Mouse (Mus musculus): ENCODE results near the gene Ddx23. TPM values are rescaled to one million over a fixed set of nuclear protein-coding genes. Genes with fewer than 3 reads are reported as not detected.

Gene Ddx23
- total and polyA plus RNA-seq, 3 experiments, result 27.7 to 84.6 (median 65.5) TPM

DNA sequence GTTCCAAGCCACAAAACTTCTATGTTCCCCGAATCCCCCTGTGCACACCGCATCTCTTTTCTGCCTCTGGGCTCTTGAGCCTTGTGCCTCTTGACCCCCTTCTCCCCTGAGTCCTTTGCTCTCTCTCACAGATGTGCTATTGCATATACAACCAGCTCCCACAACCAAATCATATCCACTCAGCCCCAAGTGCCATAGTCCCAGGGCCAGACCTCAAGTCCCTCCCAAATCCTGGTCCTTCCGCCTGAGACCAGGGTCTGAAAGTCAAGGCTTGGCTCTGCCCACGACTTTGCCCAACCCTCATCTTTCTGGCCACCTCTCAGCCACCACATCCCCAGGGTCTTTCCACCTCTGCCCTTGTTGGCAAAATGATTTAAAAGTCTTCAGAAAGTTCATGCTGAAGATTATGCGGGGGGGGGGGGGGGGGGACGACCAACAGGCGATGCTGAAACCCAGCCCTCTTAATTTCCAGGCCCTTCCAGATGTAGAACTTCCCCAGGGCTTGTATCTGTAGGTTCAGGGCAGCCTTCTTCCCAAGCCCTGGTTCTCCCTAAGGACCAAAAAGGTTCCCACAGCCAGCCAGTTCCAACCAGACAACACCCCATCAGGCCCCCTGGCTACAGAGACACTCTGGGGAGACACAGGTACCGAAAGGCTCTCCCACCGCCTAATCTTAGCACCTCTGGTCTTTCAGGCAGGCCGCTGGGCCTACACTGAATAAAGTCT, 54.5 kb downstream of the Ddx23 start:
- DNase-seq, result peak; percentile 42

DNA sequence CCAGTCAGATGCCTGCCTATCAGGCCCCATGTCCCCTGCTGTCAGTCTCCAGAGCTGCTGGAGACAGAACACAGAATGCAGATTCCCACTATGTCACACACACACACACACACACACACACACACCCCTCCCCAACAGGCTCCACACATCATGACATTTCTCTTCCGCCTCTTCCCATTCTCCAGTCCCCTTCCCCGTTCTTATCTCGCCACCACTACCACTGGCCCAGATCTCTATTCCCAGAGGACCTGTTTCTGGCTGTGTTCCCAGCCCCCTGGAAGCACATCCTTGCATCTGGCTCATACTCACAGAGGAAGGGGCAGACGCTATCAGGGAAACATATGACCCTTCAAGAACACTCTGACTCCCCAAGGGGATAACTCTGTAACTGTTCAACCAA, 55.1 kb downstream of the Ddx23 start:
- peak; percentile 71 for DNase-seq

DNA sequence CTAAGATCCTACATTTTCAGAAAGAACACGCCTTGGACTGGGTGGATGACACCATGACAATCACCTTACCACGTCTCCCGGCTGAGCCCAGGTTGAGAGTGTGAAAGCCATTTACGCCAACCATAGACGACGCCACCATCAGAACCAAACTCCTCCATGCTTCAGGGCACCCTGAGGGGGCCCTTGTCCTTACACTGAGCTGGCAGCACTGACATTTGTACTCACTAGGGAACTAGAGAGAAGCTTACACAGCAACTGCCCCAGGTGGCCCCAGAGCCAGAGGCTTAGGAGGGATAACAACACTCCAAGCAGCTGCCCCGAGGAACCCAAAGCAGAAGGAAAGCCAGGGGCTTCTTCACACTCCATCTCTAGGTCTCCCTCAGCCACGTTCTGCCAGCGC, 56.0 kb downstream of the Ddx23 start:
- no peak for DNase-seq

DNA sequence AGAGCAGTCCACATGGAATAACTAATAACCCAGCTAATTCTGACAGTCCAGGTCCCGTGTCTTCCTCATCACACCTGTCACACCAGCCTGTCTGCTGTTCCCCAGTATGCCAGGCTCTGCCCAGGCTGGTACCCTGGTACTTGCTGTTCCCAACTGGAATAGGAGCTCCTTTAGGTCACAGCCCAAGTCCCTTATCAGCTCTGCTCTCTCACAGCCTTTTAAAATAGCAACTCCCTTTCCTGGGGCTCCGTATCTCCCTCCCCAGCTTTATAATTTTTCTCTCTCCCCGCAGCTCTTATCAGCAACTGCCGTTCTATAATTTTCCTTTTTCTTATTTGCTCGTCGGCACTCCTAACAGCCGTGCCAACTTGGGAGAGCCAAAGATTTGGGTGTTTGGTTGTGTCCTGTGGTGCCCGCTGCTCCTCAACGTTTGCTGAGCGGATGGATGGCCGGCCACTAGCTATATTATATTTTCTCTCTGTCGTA, 56.6 kb downstream of the Ddx23 start:
- no peak for DNase-seq

DNA sequence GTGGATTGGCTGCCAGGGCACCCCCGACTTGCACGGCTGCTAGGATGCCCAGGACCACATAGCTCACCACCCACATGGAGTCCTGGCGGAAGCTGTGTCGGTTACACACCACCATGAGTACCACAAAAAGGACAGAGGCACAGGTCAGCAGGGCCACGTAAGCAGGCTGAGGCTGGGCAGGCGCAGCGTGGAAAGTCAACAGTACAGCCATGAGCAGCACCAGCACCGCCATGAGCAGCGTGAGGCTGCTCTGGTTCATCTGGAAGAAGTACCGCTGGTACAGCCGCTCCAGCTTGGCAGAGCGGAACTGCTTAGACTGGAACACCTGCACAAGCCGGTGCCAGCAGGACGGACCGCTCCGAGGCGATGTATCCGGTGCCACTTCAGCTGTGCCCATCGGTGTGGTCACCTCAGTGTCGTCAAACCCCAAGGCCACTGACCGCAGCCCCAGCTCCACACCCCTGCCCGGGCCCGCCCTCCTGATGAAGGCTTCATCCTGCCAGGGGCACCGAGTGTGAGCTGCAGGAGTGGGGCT, 58.6 kb downstream of the Ddx23 start:
- no peak for DNase-seq

DNA sequence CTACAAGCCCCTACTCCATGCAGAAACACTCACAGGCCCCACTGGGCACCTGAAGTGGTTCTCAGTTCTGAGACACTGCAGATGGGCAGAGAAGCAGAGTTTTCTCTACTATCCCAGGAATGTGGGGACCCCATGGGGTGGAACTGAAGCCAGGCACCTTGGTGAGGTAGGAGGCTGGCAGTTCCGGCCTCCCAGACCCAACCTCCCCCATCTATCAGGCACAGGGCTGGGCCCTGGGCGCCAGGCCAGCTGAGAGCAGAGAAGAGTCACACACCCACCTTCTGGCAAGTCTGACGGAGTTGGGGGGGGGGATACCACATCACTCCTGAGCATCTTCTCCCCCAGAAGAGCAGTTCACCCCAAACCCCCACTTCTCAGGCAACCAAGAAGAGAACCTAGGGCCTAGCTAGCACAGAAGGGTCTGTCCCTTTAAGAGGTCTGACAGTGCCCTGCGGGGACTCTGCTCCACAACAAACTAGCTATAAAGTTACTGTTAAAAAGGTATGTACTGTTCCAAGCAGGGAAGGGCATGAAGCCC, 59.7 kb downstream of the Ddx23 start:
- DNase-seq, result no peak

DNA sequence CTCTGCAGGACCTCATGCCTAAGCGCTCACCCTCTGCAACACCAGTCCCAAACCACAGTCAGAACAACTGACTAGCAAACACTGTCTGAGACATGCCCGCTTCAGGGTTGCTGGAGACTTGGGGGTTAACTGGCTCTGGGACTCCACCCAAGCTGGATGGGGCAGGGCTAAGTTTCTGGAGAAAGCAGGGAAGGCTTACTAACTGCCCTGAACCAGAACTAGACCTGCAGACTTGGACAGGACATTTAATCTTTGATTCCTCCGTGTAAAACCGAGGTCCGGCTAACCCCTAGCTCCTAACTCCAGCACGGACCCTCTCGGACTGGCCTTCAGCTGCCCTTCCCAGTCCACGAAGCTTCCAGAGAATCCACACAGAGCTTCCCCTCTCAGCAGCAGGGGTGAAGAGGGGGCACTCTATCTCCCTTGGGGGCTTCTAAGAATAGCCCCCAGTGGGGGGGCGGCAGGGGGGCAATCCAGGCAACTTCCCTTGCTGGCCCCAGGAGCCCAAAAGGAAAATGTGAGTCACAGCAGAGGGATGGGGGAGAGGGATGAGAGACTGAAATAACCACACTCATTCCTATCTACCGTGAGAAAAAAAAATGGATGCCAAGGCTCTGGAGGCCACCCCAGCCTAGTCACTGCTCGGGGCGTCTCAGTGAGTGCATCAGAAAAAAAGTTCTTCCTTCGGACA, 60.4 kb downstream of the Ddx23 start:
- peak; percentile 41 for DNase-seq

DNA sequence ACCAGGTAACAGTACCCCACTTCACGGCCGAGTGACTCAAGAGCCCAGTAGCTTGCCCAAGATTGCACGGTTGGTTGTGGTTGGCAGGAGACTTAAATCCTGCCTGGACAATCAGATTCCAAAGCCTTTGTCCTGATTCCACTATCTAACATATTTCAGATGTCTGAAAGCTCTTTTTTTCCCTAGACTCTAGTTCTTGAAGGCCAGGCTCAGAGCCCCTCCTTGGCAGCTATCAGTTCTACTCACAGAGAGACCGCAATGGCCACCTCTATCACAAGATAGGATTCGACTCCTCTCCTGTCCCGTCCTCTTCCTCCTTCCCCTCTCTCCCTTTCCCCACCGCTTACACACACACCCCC, 60.9 kb downstream of the Ddx23 start:
- no peak for DNase-seq

DNA sequence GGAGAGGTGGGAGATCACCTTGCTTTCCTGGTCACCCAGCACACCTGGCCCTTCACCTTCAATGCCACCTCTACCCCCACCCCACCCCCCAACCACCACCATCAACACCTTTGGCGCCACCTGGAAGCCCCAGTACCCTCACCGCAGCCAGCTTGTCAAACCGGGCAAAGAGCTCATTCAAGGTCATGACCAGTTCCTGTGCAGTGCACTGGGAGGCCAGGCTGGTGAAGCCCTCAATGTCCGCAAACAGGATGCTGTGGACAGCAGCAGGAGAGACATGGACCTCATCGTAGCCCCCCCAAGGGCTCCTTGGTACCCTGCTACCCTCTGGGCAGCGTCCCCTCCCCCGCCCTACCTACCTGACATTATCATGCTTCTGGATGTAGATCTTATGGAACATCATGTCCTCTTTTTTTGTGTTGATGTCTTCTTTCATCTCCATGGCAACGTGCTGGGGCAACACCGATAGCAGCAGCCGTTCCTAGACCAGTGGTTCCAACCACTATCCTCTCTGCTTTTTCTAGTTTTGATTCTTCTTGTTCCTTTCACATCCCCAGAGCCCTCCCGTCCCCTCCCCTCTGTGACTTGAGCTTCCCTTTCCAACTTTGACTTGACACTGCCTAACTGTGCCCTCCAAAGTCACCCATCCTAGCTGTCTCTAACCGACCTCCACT, 62.5 kb downstream of the Ddx23 start:
- no peak for DNase-seq

DNA sequence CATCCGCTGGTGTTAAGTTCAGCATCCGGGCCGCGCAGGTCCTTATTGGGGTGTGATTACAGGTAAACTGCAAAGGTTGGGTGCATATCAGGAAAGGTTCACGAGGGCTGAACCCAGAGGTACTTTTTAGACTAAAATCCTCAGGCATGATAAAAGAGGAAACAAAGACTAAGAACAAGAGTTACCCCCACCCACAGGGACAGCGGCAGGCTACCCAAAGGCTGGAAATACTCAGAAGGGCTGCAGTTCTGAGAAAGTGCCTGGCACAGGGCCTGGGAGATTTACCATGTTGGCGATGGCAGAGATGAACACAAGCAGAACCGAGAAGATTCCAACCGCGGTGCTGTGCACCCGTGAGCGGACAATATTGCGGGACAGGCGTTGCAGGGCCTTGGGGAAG, 66.1 kb downstream of the Ddx23 start:
- DNase-seq, result no peak

Other genes starting within 250 kb of the Ddx23 start
- gene Olfr282, start 231.7 kb downstream of the Ddx23 start, total RNA-seq (2021), result not detected
- not detected in 2 replicates for gene Olfr282, start 231.7 kb downstream of the Ddx23 start, polyA plus RNA-seq (2012; rRNA removed)
- gene Olfr281, start 210.3 kb downstream of the Ddx23 start, total RNA-seq (2021), result not detected
- not detected in 2 replicates for gene Olfr281, start 210.3 kb downstream of the Ddx23 start, polyA plus RNA-seq (2012; rRNA removed)
- not detected for gene OR5BS1P, start 193.0 kb downstream of the Ddx23 start, total RNA-seq (2021)
- not detected in 2 replicates for gene OR5BS1P, start 193.0 kb downstream of the Ddx23 start, polyA plus RNA-seq (2012; rRNA removed)
- not detected for gene Lalba, start 180.2 kb downstream of the Ddx23 start, total RNA-seq (2021)
- gene Lalba, start 180.2 kb downstream of the Ddx23 start, polyA plus RNA-seq (2012; rRNA removed), result not detected in 2 replicates
- not detected for gene Olfr279, start 170.5 kb downstream of the Ddx23 start, total RNA-seq (2021)
- gene Olfr279, start 170.5 kb downstream of the Ddx23 start, polyA plus RNA-seq (2012; rRNA removed), result not detected in 2 replicates
- gene Kansl2, start 128.6 kb downstream of the Ddx23 start, total RNA-seq (2021), result 10 to 100 TPM; 70.7 to 99.0 TPM
- 44.6 and 49.5 TPM in 2 replicates for gene Kansl2, start 128.6 kb downstream of the Ddx23 start, polyA plus RNA-seq (2012; rRNA removed)
- 10 to 100 TPM; 42.2 to 66.4 TPM for gene Ccnt1, start 92.0 kb downstream of the Ddx23 start, total RNA-seq (2021)
- 3.9 and 5.8 TPM in 2 replicates for gene Ccnt1, start 92.0 kb downstream of the Ddx23 start, polyA plus RNA-seq (2012; rRNA removed)
- under 1 TPM; 0.58 to 0.59 TPM for gene 4930415O20Rik, start 91.9 kb downstream of the Ddx23 start, total RNA-seq (2021)
- gene 4930415O20Rik, start 91.9 kb downstream of the Ddx23 start, polyA plus RNA-seq (2012; rRNA removed), result 0.22 TPM in 1 of 2 replicates, not detected in the other
- gene Adcy6, start 52.8 kb downstream of the Ddx23 start, total RNA-seq (2021), result 10 to 100 TPM; 35.5 to 67.1 TPM
- 44.6 and 49.2 TPM in 2 replicates for gene Adcy6, start 52.8 kb downstream of the Ddx23 start, polyA plus RNA-seq (2012; rRNA removed)
- 10 to 100 TPM; 12.8 to 17.7 TPM for gene Cacnb3, start 32.1 kb downstream of the Ddx23 start, total RNA-seq (2021)
- 25.9 and 31.1 TPM in 2 replicates for gene Cacnb3, start 32.1 kb downstream of the Ddx23 start, polyA plus RNA-seq (2012; rRNA removed)
- gene Rnd1, start 14.6 kb upstream of the Ddx23 start, total RNA-seq (2021), result 1 to 10 TPM; 3.9 to 4.0 TPM
- gene Rnd1, start 14.6 kb upstream of the Ddx23 start, polyA plus RNA-seq (2012; rRNA removed), result 1.4 and 3.0 TPM in 2 replicates
- gene Ccdc65, start 45.3 kb upstream of the Ddx23 start, total RNA-seq (2021), result under 1 TPM; 0.32 to 0.62 TPM
- 0.11 and 0.23 TPM in 2 replicates for gene Ccdc65, start 45.3 kb upstream of the Ddx23 start, polyA plus RNA-seq (2012; rRNA removed)
- 1 to 10 TPM; 4.9 to 9.3 TPM for gene Fkbp11, start 65.3 kb upstream of the Ddx23 start, total RNA-seq (2021)
- gene Fkbp11, start 65.3 kb upstream of the Ddx23 start, polyA plus RNA-seq (2012; rRNA removed), result 8.4 and 10.0 TPM in 2 replicates
- 100 to 1,000 TPM; 130 to 136 TPM for gene Arf3, start 100.3 kb upstream of the Ddx23 start, total RNA-seq (2021)
- gene Arf3, start 100.3 kb upstream of the Ddx23 start, polyA plus RNA-seq (2012; rRNA removed), result 82.4 and 106 TPM in 2 replicates
- gene Wnt10b, start 115.3 kb upstream of the Ddx23 start, total RNA-seq (2021), result 1 to 10 TPM in 1 of 2 experiments, under 1 TPM in 1; 0.84 to 2.2 TPM
- 0.45 and 2.2 TPM in 2 replicates for gene Wnt10b, start 115.3 kb upstream of the Ddx23 start, polyA plus RNA-seq (2012; rRNA removed)
- not detected for gene Wnt1, start 127.0 kb upstream of the Ddx23 start, total RNA-seq (2021)
- 0.08 TPM in 1 of 2 replicates, not detected in the other for gene Wnt1, start 127.0 kb upstream of the Ddx23 start, polyA plus RNA-seq (2012; rRNA removed)
- gene Ddn, start 146.6 kb upstream of the Ddx23 start, total RNA-seq (2021), result under 1 TPM in 1 of 2 experiments, not detected in 1; 0.35 TPM
- 0.03 and 0.08 TPM in 2 replicates for gene Ddn, start 146.6 kb upstream of the Ddx23 start, polyA plus RNA-seq (2012; rRNA removed)
- gene Prkag1, start 168.6 kb upstream of the Ddx23 start, total RNA-seq (2021), result 10 to 100 TPM; 77.1 to 79.8 TPM
- gene Prkag1, start 168.6 kb upstream of the Ddx23 start, polyA plus RNA-seq (2012; rRNA removed), result 54.9 and 57.3 TPM in 2 replicates
- 10 to 100 TPM; 36.8 to 58.2 TPM for gene Kmt2d, start 208.3 kb upstream of the Ddx23 start, total RNA-seq (2021)
- 21.0 and 22.3 TPM in 2 replicates for gene Kmt2d, start 208.3 kb upstream of the Ddx23 start, polyA plus RNA-seq (2012; rRNA removed)
- gene Rhebl1, start 231.6 kb upstream of the Ddx23 start, total RNA-seq (2021), result 1 to 10 TPM in 1 of 2 experiments, under 1 TPM in 1; 0.69 to 3.6 TPM
- 1.3 and 2.0 TPM in 2 replicates for gene Rhebl1, start 231.6 kb upstream of the Ddx23 start, polyA plus RNA-seq (2012; rRNA removed)
- gene Dhh, start 235.6 kb upstream of the Ddx23 start, total RNA-seq (2021), result 1 to 10 TPM; 2.3 to 3.5 TPM
- gene Dhh, start 235.6 kb upstream of the Ddx23 start, polyA plus RNA-seq (2012; rRNA removed), result 3.1 and 3.8 TPM in 2 replicates

Data from adrenal gland, adult 2 months (tissue).